13 mouse cellular contexts compared by ENCODE assay signal in the genomic region with DNA sequence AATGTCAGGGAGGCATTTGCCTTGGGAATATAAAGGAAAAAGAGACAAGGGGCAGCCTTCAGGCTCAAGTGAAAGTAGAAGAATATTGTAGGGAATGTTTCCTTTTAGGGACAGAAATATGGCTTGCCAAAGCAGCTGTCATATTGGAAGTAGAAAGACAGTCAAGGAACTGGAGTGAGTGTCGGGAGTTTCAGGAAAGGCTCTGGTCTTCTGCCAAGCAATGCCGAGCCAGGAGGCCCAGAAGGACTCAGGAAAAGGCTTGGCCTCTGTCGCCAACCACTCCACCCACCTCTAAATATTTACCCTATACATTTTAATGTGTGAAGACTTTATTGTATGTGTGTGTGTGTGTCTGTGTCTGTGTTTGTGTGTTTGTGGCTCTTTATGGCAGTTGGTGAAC. TPM values are rescaled to one million over a fixed set of nuclear protein-coding genes. Genes with fewer than 3 reads are reported as not detected.
A peak's percentile ranks its signal among the peaks of the same experiment; 100 is the strongest.
DNase-seq lines count a peak whose midpoint lies in the region; ATAC-seq and TF ChIP-seq lines count a peak whose summit lies in the region.
"Had no signal": no experiment of that assay in that cellular context is flagged by ENCODE, and none has a peak within 500 bp of the region (broad histone marks: within the 10 kb centered on the region; RNA-seq: fewer than 3 reads in every experiment).

No protein-coding gene starts in this region.

- no peaks in the 10 kb centered on the region for H3K9me3 ChIP-seq in forebrain, embryonic 14.5 days (replicated peaks; ENCODE audit: control insufficient read depth, low read length)
- no peaks in the 10 kb centered on the region for H3K9me3 ChIP-seq in forebrain, embryonic 12.5 days
- no peaks in the 10 kb centered on the region for H3K9me3 ChIP-seq in lung, embryonic 14.5 days (ENCODE audit: low read depth, low read length)
- no peaks in the 10 kb centered on the region for H3K9me3 ChIP-seq in stomach, embryonic 16.5 days (replicated peaks; ENCODE audit: control insufficient read depth, low read length)
- H3K9me3 ChIP-seq: embryonic facial prominence, embryonic 13.5 days; limb, embryonic 13.5 days had no signal

- no peak for ATAC-seq in forebrain, embryonic 14.5 days
- ATAC-seq in forebrain, embryonic 12.5 days (ENCODE audit: low FRiP score) = no peak
- ATAC-seq in lung, embryonic 14.5 days (ENCODE audit: insufficient read depth) = peak; percentile 68; the same call in 1 of the 2 replicates
- no peak for ATAC-seq in stomach, embryonic 16.5 days (ENCODE audit: insufficient read depth, low FRiP score)
- ATAC-seq: inflammation-experienced regulatory T-cells, adult 6 months had no signal

- no peaks in the 10 kb centered on the region for H3K4me1 ChIP-seq in forebrain, embryonic 14.5 days (ENCODE audit: control insufficient read depth, insufficient read depth, low read length)
- no peaks in the 10 kb centered on the region for H3K4me1 ChIP-seq in forebrain, embryonic 12.5 days
- H3K4me1 ChIP-seq in lung, embryonic 14.5 days (ENCODE audit: insufficient read depth) = no peaks in the 10 kb centered on the region
- peaks cover 13% of the 10 kb centered on the region for H3K4me1 ChIP-seq in stomach, embryonic 16.5 days (ENCODE audit: control insufficient read depth, insufficient read depth, low read length)

- peak; percentile 29 for DNase-seq in forebrain, embryonic 14.5 days (ENCODE audit: low spot score)
- peak; percentile 35 to 55 for DNase-seq in kidney, postnatal 25 days
- no peak for DNase-seq in kidney, adult 9 months
- DNase-seq in lung, embryonic 14.5 days = peak; percentile 72
- no peak for DNase-seq in left cerebral cortex, adult 2 months (ENCODE audit: extremely low spot score in 1 of 2, low spot score in 2 of 2)
- DNase-seq in layer of hippocampus, adult 18-20 months (ENCODE audit: low spot score in 2 of 2) = no peak
- DNase-seq: right cerebral cortex, postnatal 14 days had no signal

- no peaks in the 10 kb centered on the region for H3K27me3 ChIP-seq in forebrain, embryonic 14.5 days (replicated peaks; ENCODE audit: control insufficient read depth, insufficient read depth, low read length)
- peaks cover 26% of the 10 kb centered on the region for H3K27me3 ChIP-seq in forebrain, embryonic 12.5 days
- no peaks in the 10 kb centered on the region for H3K27me3 ChIP-seq in lung, embryonic 14.5 days (ENCODE audit: insufficient read depth, low read length)
- no peaks in the 10 kb centered on the region; the same call in 1 of the 2 replicates for H3K27me3 ChIP-seq in stomach, embryonic 16.5 days (ENCODE audit: control insufficient read depth, insufficient read depth, low read length)

- intact Hi-C loops in left cerebral cortex, adult 2 months (cut with DNase I) = no loop called here

- no peak for TF ChIP-seq CTCF in lung, embryonic 14.5 days (IDR thresholded peaks at IDR 0.05; ENCODE audit: low read depth)
- TF ChIP-seq CTCF in left cerebral cortex, adult 2 months (IDR thresholded peaks at IDR 0.05) = no peak

- 46% methylated on average over 3 of the region's 3 CpGs for WGBS in forebrain, embryonic 14.5 days
- 83% methylated on average over 3 of the region's 3 CpGs for WGBS in forebrain, embryonic 12.5 days
- WGBS in lung, embryonic 14.5 days = 25% methylated on average over 3 of the region's 3 CpGs
- 21% methylated on average over 3 of the region's 3 CpGs for WGBS in stomach, embryonic 16.5 days

- no peak overlapping the region for H3K4me3 ChIP-seq in forebrain, embryonic 14.5 days (ENCODE audit: low read depth, low read length)
- H3K4me3 ChIP-seq in forebrain, embryonic 12.5 days (replicated peaks) = no peak overlapping the region
- no peak overlapping the region for H3K4me3 ChIP-seq in lung, embryonic 14.5 days (ENCODE audit: low read depth, low read length)
- no peak overlapping the region for H3K4me3 ChIP-seq in stomach, embryonic 16.5 days (replicated peaks; ENCODE audit: low read length)
- no peak overlapping the region for H3K4me3 ChIP-seq in left cerebral cortex, adult 2 months
- H3K4me3 ChIP-seq: embryonic facial prominence, embryonic 13.5 days; limb, embryonic 13.5 days had no signal

- H3K36me3 ChIP-seq in forebrain, embryonic 14.5 days (ENCODE audit: control insufficient read depth, insufficient read depth, low read length) = no peaks in the 10 kb centered on the region
- H3K36me3 ChIP-seq in forebrain, embryonic 12.5 days (replicated peaks) = no peaks in the 10 kb centered on the region
- H3K36me3 ChIP-seq in lung, embryonic 14.5 days (ENCODE audit: insufficient read depth) = peaks cover 7% of the 10 kb centered on the region; the same call in 1 of the 2 replicates
- no peaks in the 10 kb centered on the region for H3K36me3 ChIP-seq in stomach, embryonic 16.5 days (ENCODE audit: control insufficient read depth, insufficient read depth, low read length)
- H3K36me3 ChIP-seq: embryonic facial prominence, embryonic 13.5 days had no signal

- no peak overlapping the region for H3K27ac ChIP-seq in forebrain, embryonic 14.5 days (ENCODE audit: low read depth, low read length)
- no peak overlapping the region for H3K27ac ChIP-seq in forebrain, embryonic 12.5 days
- H3K27ac ChIP-seq in lung, embryonic 14.5 days (ENCODE audit: low read depth) = peak overlapping the region; percentile 59
- H3K27ac ChIP-seq in stomach, embryonic 16.5 days (ENCODE audit: low read length) = peak overlapping the region; percentile 81
- H3K27ac ChIP-seq in left cerebral cortex, adult 2 months = no peak overlapping the region
- H3K27ac ChIP-seq: embryonic facial prominence, embryonic 13.5 days; limb, embryonic 13.5 days; macrophage had no signal

- H3K4me2 ChIP-seq in forebrain, embryonic 14.5 days (ENCODE audit: low read length) = no peak overlapping the region
- no peak overlapping the region for H3K4me2 ChIP-seq in forebrain, embryonic 12.5 days
- no peak overlapping the region for H3K4me2 ChIP-seq in lung, embryonic 14.5 days
- no peak overlapping the region for H3K4me2 ChIP-seq in stomach, embryonic 16.5 days (ENCODE audit: low read depth, low read length)
- H3K4me2 ChIP-seq: embryonic facial prominence, embryonic 13.5 days; limb, embryonic 13.5 days had no signal

- no peak overlapping the region for H3K9ac ChIP-seq in forebrain, embryonic 14.5 days (ENCODE audit: low read length)
- no peak overlapping the region for H3K9ac ChIP-seq in forebrain, embryonic 12.5 days
- no peak overlapping the region for H3K9ac ChIP-seq in lung, embryonic 14.5 days
- no peak overlapping the region for H3K9ac ChIP-seq in stomach, embryonic 16.5 days (ENCODE audit: low read length)
- H3K9ac ChIP-seq: embryonic facial prominence, embryonic 13.5 days; limb, embryonic 13.5 days had no signal

RNA-seq across cellular contexts. Expression of gene Tmem164, which starts 21.4 kb away (rescaled TPM):
- polyA plus RNA-seq in forebrain, embryonic 14.5 days (2014; fragmentation: Nextera tagmentation; extraction: Ambion mirVana) = 11.0 and 11.5 TPM in 2 replicates
- polyA plus RNA-seq in forebrain, embryonic 12.5 days (2016; fragmentation: Nextera tagmentation; extraction: Ambion mirVana) = 48.3 and 51.0 TPM in 2 replicates
- 36.8 and 42.0 TPM in 2 replicates for polyA plus RNA-seq in lung, embryonic 14.5 days (2014; fragmentation: Nextera tagmentation; extraction: Ambion mirVana)
- polyA plus RNA-seq in stomach, embryonic 16.5 days (2015; fragmentation: Nextera tagmentation; extraction: Ambion mirVana) = 60.5 and 67.9 TPM in 2 replicates
- total RNA-seq in left cerebral cortex, adult 2 months (2021) = 10 to 100 TPM; 27.5 to 28.4 TPM
- total RNA-seq in layer of hippocampus, adult 18-20 months (2021) = 10 to 100 TPM; 15.1 to 19.0 TPM

Comparison
In these comparisons a context has a peak if more than half of its experiments do, and no peak if none do; other contexts are left out.
1. DNase-seq: peak in forebrain, embryonic 14.5 days (single experiment), kidney, postnatal 25 days (2 of 2) and lung, embryonic 14.5 days (single experiment); none in kidney, adult 9 months (single experiment), left cerebral cortex, adult 2 months (0 of 2) and layer of hippocampus, adult 18-20 months (0 of 2).
2. H3K27ac ChIP-seq: peak in lung, embryonic 14.5 days (single experiment) and stomach, embryonic 16.5 days (single experiment); none in forebrain, embryonic 14.5 days (single experiment), forebrain, embryonic 12.5 days (single experiment) and left cerebral cortex, adult 2 months (single experiment).